Mouse (Mus musculus): ENCODE results near the gene Klf2.

GRCm38 (mm10) chr8:72316053-72316695, 2.7 kb upstream of the Klf2 start:
- TF ChIP-seq CTCF (IDR thresholded peaks at IDR 0.05; ENCODE audit: low read depth, low read length), result no peak
- TF ChIP-seq EP300 (IDR thresholded peaks at IDR 0.05; ENCODE audit: insufficient read depth, low read depth, low read length), result peak; percentile 100

Data from ES-Bruce4 (cell line).